Mouse (Mus musculus) erythroblast, embryonic 14.5 days (primary cell): Measurements from ENCODE around the gene Usp4.

Source experiments
- GATA1 ChIP-seq: IDR thresholded peaks from 2 replicates; pipeline ENCODE4 v1.6.1; 2012; ENCODE audit warnings: low read length, inconsistent platforms, mixed read lengths
- TAL1 ChIP-seq: IDR thresholded peaks from 3 replicates; pipeline ENCODE4 v1.6.1; 2012; ENCODE audit warnings: low read length, inconsistent platforms, mixed read lengths

DNA sequence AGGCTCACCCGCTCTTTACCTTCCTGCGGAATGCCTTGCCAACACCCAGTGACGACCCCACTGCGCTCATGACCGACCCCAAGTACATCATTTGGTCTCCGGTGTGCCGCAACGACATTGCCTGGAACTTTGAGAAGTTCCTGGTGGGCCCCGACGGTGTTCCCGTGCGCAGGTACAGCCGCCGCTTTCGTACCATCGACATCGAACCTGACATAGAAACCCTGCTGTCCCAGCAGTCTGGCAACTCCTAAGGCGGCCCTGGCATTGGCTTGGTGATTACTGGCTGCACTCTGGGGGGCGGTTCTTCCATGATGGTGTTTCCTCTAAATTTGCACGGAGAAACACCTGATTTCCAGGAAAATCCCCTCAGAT, 7.8 kb upstream of the Usp4 start:
- no peak for TF ChIP-seq GATA1
- TF ChIP-seq TAL1, result no peak
